Mouse (Mus musculus) spleen, embryonic (tissue): ENCODE measurements around the gene Sstr2.

ENCODE experiments used
- CTCF ChIA-PET: fragments of 350-600 bp; sonication (Branson Sonifier 250); formaldehyde crosslinking; loops from one replicate; lab custom pipeline; 2022; lab: Charles Lee

Gene Sstr2

GRCm38 (mm10) chr11:113619420-113620080, 408 bp downstream of the Sstr2 start:
- CTCF ChIA-PET, result interaction anchor here (0.6 kb wide), 2 partner anchors 55 to 748 kb away, joined by 7 read pairs; no protein-coding TSS in a partner anchor

- CTCF ChIA-PET, result interaction anchor here (0.6 kb wide), 1 partner anchor 39 kb away, joined by 3 read pairs; no protein-coding TSS in a partner anchor
Measured at GRCm38 (mm10) chr11:113621001-113621400, 1.9 kb downstream of the Sstr2 start.

GRCm38 (mm10) chr11:113622028-113622427, 2.9 kb downstream of the Sstr2 start:
- CTCF ChIA-PET, result interaction anchor here (0.6 kb wide), 1 partner anchor 753 kb away, joined by 4 read pairs; no protein-coding TSS in a partner anchor

GRCm38 (mm10) chr11:113625437-113625836, 6.3 kb downstream of the Sstr2 start:
- CTCF ChIA-PET, result no interaction called here

- CTCF ChIA-PET, result interaction anchor here (0.6 kb wide), 1 partner anchor 61 kb away, joined by 5 read pairs; no protein-coding TSS in a partner anchor
Measured at GRCm38 (mm10) chr11:113627785-113628184, 8.6 kb downstream of the Sstr2 start.

GRCm38 (mm10) chr11:113630642-113631041, 11.5 kb downstream of the Sstr2 start:
- CTCF ChIA-PET, result interaction anchor here (0.5 to 0.8 kb wide), 2 partner anchors 80 to 334 kb away, joined by 3 read pairs; no protein-coding TSS in a partner anchor

- CTCF ChIA-PET, result interaction anchor here (0.5 to 0.8 kb wide), 2 partner anchors 79 to 335 kb away, joined by 3 read pairs; no protein-coding TSS in a partner anchor
Measured at GRCm38 (mm10) chr11:113631302-113631701, 12.2 kb downstream of the Sstr2 start.

- CTCF ChIA-PET, result no interaction called here
Measured at GRCm38 (mm10) chr11:113631862-113632261, 12.7 kb downstream of the Sstr2 start.

GRCm38 (mm10) chr11:113632303-113632702, 13.2 kb downstream of the Sstr2 start:
- CTCF ChIA-PET, result no interaction called here

GRCm38 (mm10) chr11:113633398-113633797, 14.3 kb downstream of the Sstr2 start:
- CTCF ChIA-PET, result interaction anchor here (0.6 kb wide), 1 partner anchor 514 kb away, joined by 10 read pairs; no protein-coding TSS in a partner anchor

- CTCF ChIA-PET, result no interaction called here
Measured at GRCm38 (mm10) chr11:113634699-113635121, 15.6 kb downstream of the Sstr2 start.

- CTCF ChIA-PET, result no interaction called here
Measured at GRCm38 (mm10) chr11:113638680-113639079, 19.5 kb downstream of the Sstr2 start.

GRCm38 (mm10) chr11:113645181-113645580, 26.0 kb downstream of the Sstr2 start:
- CTCF ChIA-PET, result no interaction called here

GRCm38 (mm10) chr11:113648152-113648551, 29.0 kb downstream of the Sstr2 start:
- CTCF ChIA-PET, result no interaction called here

- CTCF ChIA-PET, result no interaction called here
Measured at GRCm38 (mm10) chr11:113648690-113649352, 29.7 kb downstream of the Sstr2 start, which contains the start of gene Cog1. Gene Cog1 (plus strand): TSS chr11:113649169.

- CTCF ChIA-PET, result no interaction called here
Measured at GRCm38 (mm10) chr11:113649353-113650210, 30.4 kb downstream of the Sstr2 start, which contains the start of gene Slc39a11. Gene Slc39a11 (minus strand): TSS chr11:113650079.

GRCm38 (mm10) chr11:113651206-113651906, 32.2 kb downstream of the Sstr2 start:
- CTCF ChIA-PET, result interaction anchor here (1.1 kb wide), 1 partner anchor 9 kb away, joined by 3 read pairs; no protein-coding TSS in a partner anchor

GRCm38 (mm10) chr11:113651907-113652273, 32.7 kb downstream of the Sstr2 start:
- CTCF ChIA-PET, result interaction anchor here (1.1 kb wide), 1 partner anchor 8 kb away, joined by 3 read pairs; no protein-coding TSS in a partner anchor

- CTCF ChIA-PET, result no interaction called here
Measured at GRCm38 (mm10) chr11:113652516-113652915, 33.4 kb downstream of the Sstr2 start.

GRCm38 (mm10) chr11:113654105-113654504, 35.0 kb downstream of the Sstr2 start:
- CTCF ChIA-PET, result interaction anchor here (1.4 kb wide), 1 partner anchor 11 kb away, joined by 4 read pairs; no protein-coding TSS in a partner anchor
